Mouse (Mus musculus): ENCODE measurements around the gene Fbxw21. TPM values are rescaled to one million over a fixed set of nuclear protein-coding genes. Genes with fewer than 3 reads are reported as not detected.
"Not testable (repeated sequence)": the region's sequence is repeated elsewhere in the genome, so short reads cannot be mapped to it uniquely, and the experiment has no call there.

Fbxw21 gene
- polyA plus RNA-seq (2012; fragmentation: generic; extraction: Trizol) = not detected

GRCm38 (mm10) chr9:109161941-109162340, at the start of gene Fbxw21:
Fbxw21 (minus strand) TSS chr9:109162041.
- no peaks in the 10 kb centered on the region for H3K36me3 ChIP-seq (ENCODE audit: control insufficient read depth, insufficient read depth)
- H3K79me2 ChIP-seq (ENCODE audit: control insufficient read depth, insufficient read depth) = no peaks in the 10 kb centered on the region
- H3ac ChIP-seq (ENCODE audit: control insufficient read depth, insufficient read length) = no peak within 1 kb of the TSS
- H3K4me3 ChIP-seq = no peak within 1 kb of the TSS
- H3K27me3 ChIP-seq (ENCODE audit: control insufficient read depth, insufficient read depth, insufficient read length) = no peaks in the 10 kb centered on the region
- TF ChIP-seq POLR2A (IDR thresholded peaks at IDR 0.05; ENCODE audit: insufficient read length, low read depth) (no peak), MAX (IDR thresholded peaks at IDR 0.05; ENCODE audit: low read depth) (no peak), MYOG (IDR thresholded peaks at IDR 0.05; ENCODE audit: control insufficient read depth in 1 of 3, insufficient read depth in 1 of 3, insufficient read length in 2 of 3, low read depth in 2 of 3) (no peak)
- H3K4me2 ChIP-seq (ENCODE audit: low read depth) = no peak within 1 kb of the TSS

GRCm38 (mm10) chr9:109201347-109201746, 39.5 kb upstream of the Fbxw21 start:
- not testable (repeated sequence) for H3K79me2 ChIP-seq (ENCODE audit: control insufficient read depth, insufficient read depth); H3K27me3 ChIP-seq (ENCODE audit: control insufficient read depth, insufficient read depth, insufficient read length); H3K4me2 ChIP-seq (ENCODE audit: low read depth); H3K36me3 ChIP-seq (ENCODE audit: control insufficient read depth, insufficient read depth); H3K4me3 ChIP-seq; H3ac ChIP-seq (ENCODE audit: control insufficient read depth, insufficient read length)

GRCm38 (mm10) chr9:109200349-109200748, 38.5 kb upstream of the Fbxw21 start:
- Histone ChIP-seq H3K27me3 (ENCODE audit: control insufficient read depth, insufficient read depth, insufficient read length) (no peaks in the 10 kb centered on the region), H3K36me3 (ENCODE audit: control insufficient read depth, insufficient read depth) (no peaks in the 10 kb centered on the region), H3K79me2 (ENCODE audit: control insufficient read depth, insufficient read depth) (no peaks in the 10 kb centered on the region), H3K4me3 (no peak overlapping the region), H3ac (ENCODE audit: control insufficient read depth, insufficient read length) (no peak overlapping the region), H3K4me2 (ENCODE audit: low read depth) (no peak overlapping the region)
- TF ChIP-seq TCF12 (IDR thresholded peaks at IDR 0.05; ENCODE audit: insufficient read depth, poor library complexity, severe bottlenecking) (no peak), E2F4 (IDR thresholded peaks at IDR 0.05; ENCODE audit: insufficient read depth) (no peak), SRF (IDR thresholded peaks at IDR 0.05; ENCODE audit: control insufficient read depth, insufficient read length, low read depth) (no peak), CEBPB (IDR thresholded peaks at IDR 0.05; ENCODE audit: insufficient read depth, poor library complexity, severe bottlenecking) (no peak), POLR2AphosphoS2 (IDR thresholded peaks at IDR 0.05; ENCODE audit: insufficient read length, low read depth) (no peak), USF1 (IDR thresholded peaks at IDR 0.05; ENCODE audit: low read depth) (no peak), POLR2A (IDR thresholded peaks at IDR 0.05; ENCODE audit: insufficient read length, low read depth) (no peak), MYOD1 (IDR thresholded peaks at IDR 0.05; ENCODE audit: control insufficient read depth in 1 of 3, insufficient read length in 2 of 3, low read depth in 2 of 3) (no peak), TCF3 (IDR thresholded peaks at IDR 0.05; ENCODE audit: insufficient read length, low read depth) (no peak), REST (IDR thresholded peaks at IDR 0.05; ENCODE audit: insufficient read depth, insufficient read length) (no peak), MAX (IDR thresholded peaks at IDR 0.05; ENCODE audit: low read depth) (no peak), MYOG (IDR thresholded peaks at IDR 0.05; ENCODE audit: control insufficient read depth in 1 of 3, insufficient read depth in 1 of 3, insufficient read length in 2 of 3, low read depth in 2 of 3) (no peak)

DNA sequence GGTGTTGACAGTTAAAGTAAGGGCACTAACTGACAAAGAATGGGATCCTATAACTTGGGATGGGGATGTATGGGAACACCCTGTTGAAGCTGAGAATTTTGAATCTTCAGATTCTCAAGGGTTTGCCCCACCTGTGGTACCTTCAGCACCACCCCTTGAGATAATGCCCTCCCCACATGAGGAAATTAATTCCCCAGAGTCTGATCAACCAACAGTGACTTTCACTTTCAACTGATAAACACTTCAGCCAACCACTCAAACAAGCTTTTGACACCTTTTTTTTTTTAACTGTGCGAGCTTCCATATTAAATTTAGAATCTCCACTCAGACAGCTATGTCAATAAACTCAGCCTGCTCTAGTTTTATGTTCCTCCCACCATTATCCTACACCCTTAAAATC, 37.5 kb upstream of the Fbxw21 start:
- no peak overlapping the region for H3ac ChIP-seq (ENCODE audit: control insufficient read depth, insufficient read length)
- H3K36me3 ChIP-seq (ENCODE audit: control insufficient read depth, insufficient read depth) = no peaks in the 10 kb centered on the region
- H3K4me3 ChIP-seq = no peak overlapping the region
- no peaks in the 10 kb centered on the region for H3K27me3 ChIP-seq (ENCODE audit: control insufficient read depth, insufficient read depth, insufficient read length)
- no peak overlapping the region for H3K4me2 ChIP-seq (ENCODE audit: low read depth)
- no peaks in the 10 kb centered on the region for H3K79me2 ChIP-seq (ENCODE audit: control insufficient read depth, insufficient read depth)
- TF ChIP-seq TCF12 (IDR thresholded peaks at IDR 0.05; ENCODE audit: insufficient read depth, poor library complexity, severe bottlenecking) (no peak), CEBPB (IDR thresholded peaks at IDR 0.05; ENCODE audit: insufficient read depth, poor library complexity, severe bottlenecking) (no peak), POLR2A (IDR thresholded peaks at IDR 0.05; ENCODE audit: insufficient read length, low read depth) (no peak), USF1 (IDR thresholded peaks at IDR 0.05; ENCODE audit: low read depth) (no peak), REST (IDR thresholded peaks at IDR 0.05; ENCODE audit: insufficient read depth, insufficient read length) (no peak), TCF3 (IDR thresholded peaks at IDR 0.05; ENCODE audit: insufficient read length, low read depth) (no peak), MYOG (IDR thresholded peaks at IDR 0.05; ENCODE audit: control insufficient read depth in 1 of 3, insufficient read depth in 1 of 3, insufficient read length in 2 of 3, low read depth in 2 of 3) (no peak), MYOD1 (IDR thresholded peaks at IDR 0.05; ENCODE audit: control insufficient read depth in 1 of 3, insufficient read length in 2 of 3, low read depth in 2 of 3) (no peak), POLR2AphosphoS2 (IDR thresholded peaks at IDR 0.05; ENCODE audit: insufficient read length, low read depth) (no peak), E2F4 (IDR thresholded peaks at IDR 0.05; ENCODE audit: insufficient read depth) (no peak), SRF (IDR thresholded peaks at IDR 0.05; ENCODE audit: control insufficient read depth, insufficient read length, low read depth) (no peak), MAX (IDR thresholded peaks at IDR 0.05; ENCODE audit: low read depth) (no peak)

DNA sequence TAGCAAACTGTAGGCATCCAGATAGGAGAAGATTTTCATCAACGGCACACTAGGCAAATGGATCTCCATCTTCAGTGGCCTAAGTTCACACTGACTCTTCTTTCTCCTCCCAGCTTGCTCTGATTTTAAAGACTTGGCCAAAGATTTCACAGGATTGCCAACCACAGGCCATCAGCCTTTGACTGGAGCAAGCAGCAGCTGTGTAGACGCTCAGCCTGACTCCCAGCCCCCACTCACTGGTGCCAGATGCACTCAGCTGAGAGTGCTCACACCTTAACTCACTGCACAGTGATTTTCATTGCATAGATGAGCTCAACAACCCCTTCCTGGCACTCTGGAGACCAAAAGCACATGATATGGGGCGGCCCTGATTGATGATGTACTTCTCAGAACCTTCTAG, 34.0 kb upstream of the Fbxw21 start, which contains the start of gene Fbxw13:
Fbxw13 (minus strand) TSS at position 101 of the 400 bp plus-strand sequence.
- H3K36me3 ChIP-seq (ENCODE audit: control insufficient read depth, insufficient read depth); H3K79me2 ChIP-seq (ENCODE audit: control insufficient read depth, insufficient read depth); H3ac ChIP-seq (ENCODE audit: control insufficient read depth, insufficient read length); H3K4me2 ChIP-seq (ENCODE audit: low read depth); H3K27me3 ChIP-seq (ENCODE audit: control insufficient read depth, insufficient read depth, insufficient read length); H3K4me3 ChIP-seq: not testable (repeated sequence)

DNA sequence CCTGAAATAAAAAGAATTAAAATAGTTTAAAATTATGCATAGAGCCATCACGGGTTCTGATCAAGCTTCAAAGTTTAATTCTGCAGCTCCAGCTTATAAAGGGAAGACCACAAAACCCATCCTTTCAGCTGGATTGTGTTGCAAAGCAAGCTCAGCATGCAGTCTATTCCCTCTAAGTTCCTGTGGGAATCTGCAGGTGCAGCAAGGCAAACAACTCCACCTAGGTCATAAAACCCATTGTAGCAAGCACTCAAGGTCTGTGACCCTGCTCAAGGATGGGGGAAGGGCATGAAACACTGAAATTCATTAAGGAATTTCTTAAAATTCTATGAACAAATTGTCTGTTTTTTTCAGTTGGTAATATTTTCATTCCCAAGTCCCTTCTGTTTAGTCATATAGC, 15.4 kb upstream of the Fbxw21 start:
- Histone ChIP-seq H3ac (ENCODE audit: control insufficient read depth, insufficient read length) (no peak overlapping the region), H3K4me2 (ENCODE audit: low read depth) (no peak overlapping the region), H3K4me3 (no peak overlapping the region), H3K79me2 (ENCODE audit: control insufficient read depth, insufficient read depth) (no peaks in the 10 kb centered on the region), H3K36me3 (ENCODE audit: control insufficient read depth, insufficient read depth) (no peaks in the 10 kb centered on the region), H3K27me3 (ENCODE audit: control insufficient read depth, insufficient read depth, insufficient read length) (no peaks in the 10 kb centered on the region)
- TF ChIP-seq TCF12 (IDR thresholded peaks at IDR 0.05; ENCODE audit: insufficient read depth, poor library complexity, severe bottlenecking) (no peak), CEBPB (IDR thresholded peaks at IDR 0.05; ENCODE audit: insufficient read depth, poor library complexity, severe bottlenecking) (no peak), USF1 (IDR thresholded peaks at IDR 0.05; ENCODE audit: low read depth) (no peak)

Measured in myocyte (in vitro differentiated cells).